Mouse (Mus musculus) retina, postnatal 1 day (tissue): ENCODE results near the gene Cmah.
"Not testable (repeated sequence)": the region's sequence is repeated elsewhere in the genome, so short reads cannot be mapped to it uniquely, and the experiment has no call there.

ENCODE experiments used
- DNase-seq: peaks from one replicate; pipeline ENCODE4 v3.0.0-alpha.2; 2012

The Cmah gene

DNA sequence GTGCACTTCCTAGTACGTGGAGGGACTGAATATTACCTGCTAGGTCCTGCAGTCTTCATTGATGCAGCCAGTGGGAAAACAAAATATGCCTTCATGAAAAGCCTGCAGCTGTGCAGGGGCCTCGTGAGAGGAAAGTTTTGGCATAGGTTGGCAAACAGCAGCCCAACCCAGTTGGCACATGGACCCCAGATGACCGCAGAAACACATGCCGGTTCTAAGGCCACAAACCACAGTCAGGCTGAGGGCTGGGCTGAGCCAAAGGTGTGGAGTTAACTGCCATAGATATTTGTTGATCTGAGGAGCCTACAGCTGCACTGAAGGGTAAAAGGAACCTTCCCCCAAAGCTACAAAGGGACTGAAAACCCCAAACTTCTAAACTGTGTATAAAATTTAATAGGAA, 14.9 kb downstream of the Cmah start:
- no peak for DNase-seq

DNA sequence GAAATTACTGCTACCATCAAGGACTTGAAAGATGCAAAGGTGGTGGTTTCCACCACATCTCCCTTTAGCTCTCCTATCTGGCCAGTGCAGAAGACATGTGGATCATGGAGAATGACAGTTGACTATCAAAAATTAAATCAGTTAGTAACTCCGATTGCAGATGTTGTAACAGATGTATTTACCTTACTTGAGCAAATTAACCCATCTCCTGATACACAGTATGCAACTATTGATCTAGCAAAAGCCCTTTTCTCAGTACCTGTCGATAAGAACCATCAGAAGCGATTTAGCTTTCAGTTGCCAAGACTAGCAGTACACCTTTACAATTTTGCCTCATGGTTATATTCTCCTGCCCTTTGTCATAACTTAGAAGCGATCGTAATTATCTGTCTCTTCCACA, 25.8 kb downstream of the Cmah start:
- no peak for DNase-seq

DNA sequence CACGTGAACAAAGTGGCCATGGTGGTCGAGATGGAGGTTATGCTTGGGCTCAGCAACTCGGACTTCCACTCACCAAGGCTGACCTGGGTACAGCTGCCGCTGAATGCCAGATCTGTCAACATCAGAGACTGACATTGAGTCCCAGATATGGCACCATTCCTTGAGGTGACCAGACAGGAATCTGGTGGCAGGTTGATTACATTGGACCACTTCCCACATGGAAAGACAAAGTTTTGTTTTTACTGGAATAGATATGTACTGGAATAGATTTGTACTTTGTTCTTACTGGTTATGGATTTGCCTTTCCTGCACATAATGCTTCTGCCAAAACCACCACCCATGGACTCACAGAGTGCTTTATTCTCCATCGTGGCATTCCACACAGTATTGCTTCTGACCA, 27.5 kb downstream of the Cmah start:
- no peak for DNase-seq

DNA sequence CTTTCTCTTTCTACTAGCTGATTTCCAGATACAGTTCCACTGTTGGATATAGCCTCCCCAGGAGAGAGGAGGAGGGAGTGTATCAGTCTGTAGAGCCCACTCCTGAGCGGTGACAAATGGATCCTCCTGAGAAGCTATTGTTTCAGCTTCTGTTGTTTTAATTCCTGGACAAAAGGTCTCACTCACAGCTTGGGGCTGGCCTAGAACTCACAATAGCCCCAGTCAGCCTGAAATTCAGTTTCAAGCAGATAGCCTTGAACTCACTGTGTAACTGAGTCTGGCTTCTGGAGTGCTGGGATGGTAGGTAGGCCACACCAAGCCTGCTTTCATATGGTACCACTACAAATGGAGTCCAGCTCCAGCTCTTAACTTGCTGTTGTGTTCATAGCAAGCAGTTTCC, 32.0 kb downstream of the Cmah start:
- DNase-seq, result no peak

DNA sequence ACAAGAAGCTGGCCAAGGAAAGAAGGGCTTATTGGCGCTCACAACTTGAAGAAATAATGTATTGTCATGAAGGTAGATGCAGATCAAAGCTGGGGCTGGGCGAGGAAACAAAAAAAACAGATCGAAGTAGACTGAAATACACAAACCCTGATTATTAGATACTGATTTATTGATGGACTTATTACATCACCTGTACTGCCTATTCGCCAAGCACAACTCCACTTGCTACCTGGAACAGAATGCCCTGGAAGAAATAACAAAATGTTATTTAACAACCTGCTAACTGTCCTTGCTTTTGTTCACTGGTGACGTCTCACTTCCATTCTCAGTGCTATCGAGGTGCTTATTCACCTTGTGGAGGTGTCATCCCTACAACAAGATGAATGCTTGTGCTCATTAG, 38.0 kb downstream of the Cmah start:
- DNase-seq, result no peak

DNA sequence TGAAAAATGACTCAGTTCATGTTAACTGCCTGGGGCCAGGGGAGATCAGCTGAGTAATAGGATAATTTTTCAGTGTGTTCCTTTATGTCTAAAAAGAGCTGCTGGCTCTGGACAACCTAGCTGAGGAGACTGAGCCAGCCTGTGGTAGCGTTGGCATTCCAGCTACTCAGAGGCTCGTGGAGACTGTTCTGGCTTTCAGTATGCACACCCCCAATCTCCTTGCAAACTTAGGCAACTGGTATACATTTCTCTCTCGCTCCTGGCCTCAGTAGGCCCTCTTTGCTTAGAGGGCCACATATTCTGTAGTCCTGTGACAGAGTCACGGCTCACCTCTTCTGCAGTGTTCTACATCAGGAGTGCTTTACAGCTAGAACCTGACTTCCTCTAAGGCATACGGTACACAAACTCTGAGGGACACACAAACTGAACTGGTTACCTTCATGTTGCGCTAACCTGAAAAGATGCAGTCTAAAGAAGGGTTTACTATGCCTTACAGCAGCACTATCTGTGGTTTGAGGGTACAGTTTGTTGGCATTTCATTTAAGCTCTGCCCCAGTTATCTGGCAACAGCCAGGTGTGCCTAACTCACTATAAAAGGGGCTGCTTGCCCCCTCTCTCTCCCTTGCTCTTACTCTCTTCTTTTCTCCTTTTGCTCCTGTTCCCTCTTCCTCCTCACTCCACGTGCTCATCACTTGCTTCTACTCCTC, 45.8 kb downstream of the Cmah start:
- no peak for DNase-seq

DNA sequence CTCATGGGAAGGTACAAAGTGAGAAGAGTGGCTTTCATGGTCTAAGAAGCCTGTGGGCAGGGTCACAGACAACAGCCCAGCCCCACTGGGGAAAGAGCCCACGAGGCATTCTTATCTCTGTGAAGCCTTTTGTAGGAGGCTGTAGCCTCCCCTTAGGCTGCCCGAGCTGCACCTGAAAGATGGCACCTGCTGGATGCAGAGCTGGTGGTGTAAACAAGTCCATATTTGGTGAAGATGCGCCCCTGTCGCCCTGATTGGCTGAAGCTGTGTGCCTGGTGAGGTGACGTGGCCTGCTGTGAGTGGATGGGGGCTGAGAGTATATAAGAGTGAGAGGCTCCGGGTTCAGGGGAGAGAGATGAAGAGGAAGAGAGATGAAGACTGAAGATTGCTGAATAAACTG, 47.4 kb downstream of the Cmah start:
- not testable (repeated sequence) for DNase-seq

DNA sequence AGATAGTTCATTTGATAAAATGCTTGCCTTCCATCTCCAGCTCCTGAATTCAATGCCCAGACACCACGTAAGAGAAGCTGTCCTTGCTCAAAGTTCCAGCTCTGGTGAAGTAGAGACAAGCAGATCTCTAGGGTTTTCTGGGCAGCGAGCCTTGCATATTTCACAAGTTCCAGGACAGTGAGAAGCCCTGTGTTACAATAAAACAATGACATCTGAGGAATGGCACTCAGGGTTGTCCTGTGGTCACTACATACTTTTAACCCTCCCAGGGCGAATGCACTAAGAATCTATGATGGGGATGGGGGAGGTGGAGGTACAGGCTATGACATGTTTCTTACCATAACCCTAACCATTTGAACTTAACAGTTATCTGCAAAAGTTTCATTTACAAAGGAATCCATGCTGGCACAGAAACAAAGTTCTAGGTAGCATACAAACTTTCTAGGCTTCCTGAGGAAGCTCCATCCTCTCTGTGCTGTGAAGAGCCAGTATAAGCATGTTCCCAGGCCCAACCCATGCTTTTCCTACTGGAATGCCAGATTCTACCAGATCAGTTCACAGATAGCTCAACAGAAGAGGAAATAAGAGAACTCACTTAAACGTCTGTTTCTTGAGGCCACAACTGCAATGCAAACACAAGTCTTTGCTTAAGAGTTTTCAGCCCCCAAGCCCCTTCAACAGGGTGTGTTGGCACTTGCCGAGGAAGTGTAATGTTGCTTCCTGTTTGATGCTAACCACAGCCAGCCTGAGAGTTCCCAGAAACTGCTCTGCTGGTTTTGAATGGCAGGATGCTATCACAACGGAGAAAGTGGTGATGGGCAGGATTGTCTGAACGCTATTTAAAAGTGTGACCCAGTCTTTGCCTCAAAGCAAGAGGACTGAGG, 48.4 kb downstream of the Cmah start:
- no peak for DNase-seq

DNA sequence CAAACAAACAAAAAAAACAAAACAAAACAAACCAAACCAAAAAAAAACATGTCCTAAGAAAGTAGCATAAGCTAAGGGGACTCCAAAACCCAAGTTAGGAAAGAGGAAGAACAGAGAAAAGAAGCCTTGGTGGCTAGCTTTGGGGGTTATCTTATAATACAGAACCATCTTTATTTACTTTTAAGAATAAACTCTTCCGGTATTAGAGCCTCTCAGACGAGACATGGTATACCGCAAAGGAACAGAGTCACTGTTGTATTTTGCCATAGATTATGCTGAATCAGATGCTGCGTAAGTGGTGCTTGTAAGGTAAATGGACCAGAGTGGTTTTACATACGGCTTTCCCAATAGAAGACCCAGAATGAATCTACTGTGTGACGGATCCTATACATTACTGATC, 53.5 kb downstream of the Cmah start:
- DNase-seq, result no peak

DNA sequence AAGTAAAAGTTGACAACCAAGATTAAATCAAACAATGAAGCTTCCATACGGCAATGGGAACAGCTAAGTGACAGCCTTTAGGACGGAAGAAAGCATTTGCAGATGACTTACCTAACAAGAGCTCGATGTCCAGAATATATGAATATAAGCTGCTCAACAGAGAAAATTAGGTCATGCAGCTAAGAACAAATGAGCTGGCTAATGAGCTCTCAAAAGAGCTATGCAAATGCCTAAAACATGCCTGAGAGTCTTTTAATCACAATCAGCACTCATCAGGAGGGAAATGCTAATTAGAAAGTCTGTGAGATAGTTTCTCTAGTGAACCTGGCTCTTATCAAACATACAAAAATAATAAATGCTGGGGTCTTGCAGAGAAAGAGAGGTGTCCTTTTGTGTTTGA, 56.7 kb downstream of the Cmah start:
- DNase-seq, result peak; percentile 84

DNA sequence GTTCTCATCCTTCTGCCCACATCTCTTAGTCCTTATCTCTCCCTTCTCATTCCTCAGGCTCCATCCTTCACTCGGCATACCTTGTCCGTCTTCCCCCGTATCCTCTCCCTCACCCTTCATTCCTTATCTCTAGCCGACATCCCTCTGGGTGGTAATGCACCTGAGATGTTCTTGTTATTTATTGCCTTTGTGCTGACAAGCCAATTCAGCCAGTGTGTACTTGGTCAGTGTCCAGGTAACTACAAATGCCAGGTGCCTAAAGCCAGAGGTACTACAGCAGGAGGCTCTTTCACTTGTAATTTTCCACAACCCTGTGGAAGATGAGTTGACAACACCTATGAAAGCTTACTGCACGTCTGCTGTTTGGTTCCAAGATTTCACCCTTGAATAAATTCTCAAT, 64.7 kb downstream of the Cmah start:
- DNase-seq, result no peak

DNA sequence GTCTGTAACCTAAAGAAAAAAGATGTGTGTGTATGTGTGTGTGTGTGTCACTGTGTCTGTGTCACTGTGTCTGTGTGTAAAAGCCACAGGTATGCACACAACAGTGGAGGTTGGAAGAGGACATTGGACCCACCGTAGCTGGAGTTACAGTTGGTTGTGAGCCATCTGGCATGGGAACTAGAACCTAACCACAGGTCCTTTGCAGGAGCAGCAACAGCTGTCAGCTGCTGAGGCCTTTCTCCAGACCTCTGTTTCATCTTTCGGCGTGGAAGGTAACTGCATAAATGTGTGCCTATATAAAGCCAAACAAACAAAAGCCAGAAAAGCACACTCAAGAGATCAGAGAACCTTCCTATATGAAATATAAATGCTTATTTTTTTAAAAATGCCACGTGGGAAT, 65.5 kb downstream of the Cmah start:
- no peak for DNase-seq

DNA sequence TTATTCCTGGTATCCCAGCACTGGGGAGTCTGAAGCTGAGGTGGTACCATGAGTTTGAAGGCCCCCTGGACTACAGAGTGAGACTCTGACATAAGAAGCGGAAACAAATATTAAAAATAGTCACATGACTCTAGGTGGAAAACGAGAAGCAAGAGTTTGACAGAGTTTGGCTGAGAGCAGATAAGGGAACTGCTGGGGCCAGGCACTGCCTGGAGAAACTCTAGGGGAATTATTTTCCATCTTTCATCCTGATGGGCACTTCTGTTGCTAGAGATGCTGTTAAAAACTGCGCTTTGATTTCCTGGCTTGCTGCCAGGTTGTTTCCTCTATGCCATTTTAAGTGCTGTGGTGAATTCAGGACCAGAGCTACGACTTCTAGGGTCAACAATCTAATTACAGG, 65.9 kb downstream of the Cmah start:
- DNase-seq, result peak; percentile 23

DNA sequence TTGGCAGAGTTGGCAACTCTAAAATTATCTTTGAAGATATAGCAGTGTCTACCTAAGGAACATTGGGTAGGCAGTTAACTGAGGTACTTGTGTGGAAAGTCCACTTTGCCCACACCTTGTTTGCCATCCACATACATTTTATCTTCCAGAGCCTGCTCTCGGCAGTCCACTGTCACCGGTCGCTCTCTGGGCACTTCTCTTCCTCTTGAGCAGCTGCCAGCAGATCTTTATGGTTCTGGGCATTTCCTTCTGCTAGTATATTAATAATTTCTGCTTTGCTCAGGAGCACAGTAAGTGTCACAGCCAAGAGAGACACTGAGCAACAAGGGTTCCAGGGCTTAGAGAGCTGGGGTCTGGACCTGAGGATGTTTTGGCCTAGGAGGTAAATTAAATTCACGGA, 68.6 kb downstream of the Cmah start:
- DNase-seq, result no peak

DNA sequence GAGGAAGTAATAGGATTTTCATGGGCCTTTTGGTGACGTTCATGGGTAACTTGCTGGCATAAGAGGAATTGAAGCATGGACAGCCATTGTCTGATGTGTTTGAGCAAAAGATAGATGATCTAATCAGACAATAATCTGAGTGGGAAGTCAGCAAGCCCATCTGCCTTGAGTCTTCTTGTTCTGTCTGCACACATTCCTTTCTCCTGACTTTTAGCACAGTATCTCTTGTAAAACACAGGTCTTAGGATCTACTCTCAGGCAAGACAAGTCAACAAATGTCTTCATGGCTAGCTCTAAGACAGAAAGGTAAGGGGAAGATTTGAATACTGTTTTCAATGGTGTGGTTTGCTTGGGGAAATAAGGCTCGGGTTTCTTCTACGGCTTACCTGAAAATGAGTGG, 70.0 kb downstream of the Cmah start:
- DNase-seq, result no peak

DNA sequence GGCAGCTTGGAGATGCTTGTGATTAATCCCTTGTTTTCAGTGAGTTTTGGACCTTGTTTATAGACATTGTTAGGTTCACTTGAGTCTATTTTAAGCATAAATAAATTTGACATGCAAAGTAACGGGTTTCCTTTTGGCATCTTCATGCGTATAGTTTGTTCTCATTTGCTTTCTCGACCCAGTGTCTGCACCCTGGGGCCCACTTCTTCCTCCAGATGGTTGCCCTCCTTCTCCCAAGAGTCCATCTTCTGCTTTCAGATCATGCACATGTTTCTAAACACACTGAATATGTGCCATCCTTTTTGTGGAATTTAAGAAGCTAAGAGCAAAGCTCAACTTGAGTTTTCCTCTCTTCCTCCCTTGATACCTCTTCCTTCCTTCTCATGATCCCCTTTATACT, 71.3 kb downstream of the Cmah start:
- DNase-seq, result no peak

DNA sequence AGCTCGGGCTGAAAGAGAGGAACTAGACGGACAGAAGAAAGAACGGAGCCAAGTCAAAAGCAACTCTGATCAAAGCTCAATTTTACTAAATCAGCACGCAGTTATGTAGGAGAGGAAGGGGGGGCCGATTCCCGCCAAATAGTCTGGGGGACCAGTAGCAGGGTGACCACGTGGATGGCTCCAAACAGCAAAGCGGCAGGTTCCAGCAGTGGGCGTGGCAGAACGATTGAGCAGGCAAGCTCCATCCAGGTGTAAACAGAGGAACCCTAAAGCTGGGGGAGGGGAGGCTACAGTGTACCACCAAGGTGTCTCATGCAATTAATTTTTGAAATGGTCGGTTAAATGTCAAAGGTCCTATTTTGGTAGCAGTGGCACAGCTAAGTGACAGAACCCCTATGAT, 74.6 kb downstream of the Cmah start:
- DNase-seq, result not testable (repeated sequence)

DNA sequence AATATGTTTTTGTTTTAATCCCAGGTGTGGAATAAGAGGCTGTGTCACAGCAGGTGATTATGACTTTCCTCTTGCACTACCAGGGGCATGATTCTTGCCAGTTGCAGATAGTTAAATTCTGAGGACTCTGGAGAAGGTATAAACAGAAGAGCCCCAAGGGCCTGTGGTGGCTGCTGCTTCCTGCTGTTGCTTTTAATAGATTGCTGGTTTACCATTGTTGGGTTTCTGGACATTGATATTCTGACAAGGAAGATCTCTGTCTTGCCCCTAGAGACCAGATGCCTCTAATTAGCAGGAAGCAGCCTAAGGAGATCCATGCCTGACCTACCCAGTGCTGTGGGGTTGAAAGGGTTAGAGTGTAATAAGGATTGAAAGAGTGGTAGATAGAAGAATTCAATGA, 75.8 kb downstream of the Cmah start:
- no peak for DNase-seq

DNA sequence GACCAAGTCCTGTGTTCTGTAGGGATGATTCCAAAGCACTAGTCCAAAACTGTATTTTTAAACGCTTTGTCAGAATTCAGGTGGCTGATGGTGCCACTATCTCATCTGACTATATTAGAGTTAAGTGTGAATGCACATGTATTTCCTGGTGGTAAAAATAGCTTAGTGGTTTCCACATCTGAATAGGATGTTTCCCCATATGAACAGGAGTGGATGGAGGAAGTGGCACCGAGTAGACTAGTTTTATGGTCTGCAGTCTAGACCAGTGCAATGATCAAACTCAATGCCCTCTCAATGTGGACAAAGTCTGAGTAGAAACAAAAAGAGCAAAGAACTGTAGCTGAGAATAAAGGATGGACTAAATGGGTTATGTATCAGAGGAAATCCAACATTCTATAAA, 79.6 kb downstream of the Cmah start:
- no peak for DNase-seq

DNA sequence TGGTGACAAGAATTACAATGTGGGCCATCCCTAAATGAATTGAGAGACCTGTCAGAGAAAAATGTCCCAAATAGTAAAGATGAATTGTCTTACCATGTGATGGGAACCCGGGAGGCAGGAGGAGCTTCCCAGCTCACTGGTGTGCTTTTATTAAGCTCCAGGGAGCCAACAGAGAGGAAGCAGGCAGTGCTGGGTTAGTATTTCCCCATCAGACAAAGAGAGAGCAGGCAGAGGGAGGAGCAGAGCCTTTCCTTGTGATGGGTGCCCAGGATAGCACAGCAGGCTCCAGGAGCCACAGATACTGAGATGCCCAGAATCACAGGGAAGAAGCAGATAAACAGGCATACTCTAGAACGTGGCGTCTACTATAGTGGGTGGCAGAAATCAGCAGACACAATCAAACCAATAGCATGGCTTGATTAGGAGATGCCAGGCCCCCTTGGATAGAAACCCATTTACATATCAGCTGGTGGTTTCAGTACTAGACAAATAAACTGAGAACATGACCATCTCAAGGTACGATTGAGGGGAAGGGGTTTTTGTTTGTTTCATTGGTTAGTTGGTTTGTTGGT, 87.5 kb downstream of the Cmah start:
- no peak for DNase-seq

DNA sequence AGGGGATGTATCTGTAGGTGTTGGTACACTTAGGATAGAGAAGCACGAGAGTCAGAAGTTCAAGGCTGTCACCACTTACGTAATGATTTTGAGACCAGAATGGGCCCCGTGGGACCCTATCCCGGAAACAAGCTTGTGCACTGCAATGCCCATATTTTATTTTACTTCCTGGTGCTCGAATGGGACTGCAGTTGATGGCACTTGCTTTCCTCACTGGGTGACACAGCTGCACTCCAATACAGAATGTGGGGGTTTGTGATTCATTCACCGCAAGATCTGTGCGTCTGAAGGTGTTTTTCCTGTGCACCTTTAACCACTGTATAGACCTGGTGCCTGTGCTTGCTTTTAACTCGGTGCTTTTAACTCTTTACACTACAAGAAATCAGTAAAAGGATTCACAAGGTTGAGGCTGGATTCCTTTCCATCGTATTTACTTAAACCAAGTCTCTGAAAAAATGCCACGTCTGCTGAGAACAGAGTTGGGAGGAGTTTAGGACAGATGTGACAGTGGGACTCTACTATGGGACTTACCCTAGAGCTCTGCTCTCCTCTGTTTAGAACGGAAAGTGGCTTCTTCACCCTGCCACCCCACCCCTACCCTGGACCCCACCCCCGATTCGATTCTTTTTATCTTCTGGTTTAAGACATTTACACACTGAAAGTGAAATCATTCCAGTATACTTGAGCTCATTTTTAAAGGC, 88.5 kb downstream of the Cmah start:
- DNase-seq, result no peak

DNA sequence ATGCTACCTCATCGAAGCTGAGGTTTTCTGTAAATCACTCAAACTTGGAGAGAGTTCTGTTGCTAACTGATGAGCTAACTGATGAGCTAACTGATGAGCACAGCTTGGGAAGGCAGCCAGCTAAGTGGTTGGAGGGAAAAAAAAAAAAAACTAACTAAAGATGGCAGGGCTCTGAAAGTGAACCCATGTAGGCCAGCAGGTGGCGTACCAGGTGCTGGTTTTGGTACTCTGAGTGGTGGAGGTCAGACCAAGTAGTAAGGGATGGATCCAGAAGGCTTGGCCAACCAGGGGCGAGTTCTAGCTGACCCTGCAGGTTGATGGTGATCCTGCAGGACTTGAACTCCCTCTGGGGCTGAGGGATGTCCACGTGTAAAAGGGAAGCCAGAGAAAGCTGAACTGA, 89.2 kb downstream of the Cmah start:
- peak; percentile 42 for DNase-seq

DNA sequence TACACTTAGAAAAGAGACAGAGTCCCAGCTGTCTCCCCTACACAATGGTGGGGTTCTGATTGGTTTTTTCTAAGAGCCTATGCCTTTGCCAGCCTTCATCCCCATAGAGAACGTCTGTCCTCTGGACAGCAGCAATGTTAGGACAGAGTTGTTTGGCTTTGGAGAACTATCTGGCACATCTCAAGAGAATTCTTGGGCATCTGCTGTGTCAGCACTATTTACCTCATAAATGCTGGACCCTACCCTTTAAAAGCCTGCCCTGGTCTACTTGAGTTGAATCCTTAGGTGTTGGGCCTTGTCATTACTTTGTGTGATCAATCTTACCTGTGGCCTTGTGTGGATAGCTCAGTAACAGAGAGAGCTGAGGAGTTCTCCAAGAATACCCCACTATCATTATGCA, 90.8 kb downstream of the Cmah start:
- no peak for DNase-seq

DNA sequence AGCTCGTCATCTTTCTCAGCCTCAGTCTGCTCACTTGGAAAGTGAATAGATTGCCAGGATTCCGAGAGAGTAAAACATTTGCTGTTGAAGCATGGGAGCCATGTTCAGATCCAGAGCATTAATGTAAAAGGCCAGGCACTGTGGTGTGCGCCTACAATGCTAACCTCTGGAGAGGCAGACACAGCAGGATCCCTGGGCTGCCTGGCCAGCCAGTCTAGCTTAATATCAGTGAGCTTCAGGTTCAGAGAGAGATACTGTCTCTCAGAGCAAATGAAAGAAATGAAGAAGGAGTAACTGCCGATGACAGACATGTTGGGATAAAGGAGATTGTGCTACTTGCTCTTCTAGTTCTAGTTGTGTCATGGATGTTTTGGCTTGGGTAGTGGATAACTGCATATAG, 91.6 kb downstream of the Cmah start:
- DNase-seq, result no peak
